Mouse (Mus musculus): ENCODE results near the gene Arv1.

Gene Arv1

GRCm38 (mm10) chr8:124724301-124724700 lies 2.4 kb downstream of the Arv1 start:
- DNase-seq (ENCODE audit: low read depth, low spot score), result no peak

DNA sequence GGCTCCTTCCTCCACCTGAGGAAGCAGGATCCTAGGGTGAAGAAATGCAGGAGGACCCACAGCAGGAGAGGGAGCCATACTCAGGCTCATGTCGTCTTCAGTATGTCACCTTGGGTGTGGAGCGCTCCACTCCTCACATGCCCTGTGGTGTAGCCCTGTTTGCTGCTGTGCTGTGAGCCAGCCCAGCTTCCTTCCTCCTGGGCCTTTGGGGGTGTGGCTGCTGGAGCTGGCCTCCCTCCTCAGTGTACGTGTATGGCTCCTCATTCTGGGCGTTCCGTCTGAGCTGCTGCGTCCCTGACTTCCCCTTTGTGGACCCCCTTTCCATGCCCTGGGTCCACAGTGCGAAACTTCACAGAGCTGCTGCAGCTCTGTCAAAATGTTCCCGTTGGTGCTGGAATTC lies 10.9 kb downstream of the Arv1 start:
- DNase-seq (ENCODE audit: low read depth, low spot score), result no peak

GRCm38 (mm10) chr8:124735371-124735911 lies 13.5 kb downstream of the Arv1 start:
- no peak for DNase-seq (ENCODE audit: low read depth, low spot score)

GRCm38 (mm10) chr8:124739268-124739667 lies 17.3 kb downstream of the Arv1 start:
- no peak for DNase-seq (ENCODE audit: low read depth, low spot score)

- no peak for DNase-seq (ENCODE audit: low read depth, low spot score)
Observed at GRCm38 (mm10) chr8:124746661-124747060, 24.7 kb downstream of the Arv1 start.

- no peak for DNase-seq (ENCODE audit: low read depth, low spot score)
Observed at GRCm38 (mm10) chr8:124751191-124751590, 29.3 kb downstream of the Arv1 start.

GRCm38 (mm10) chr8:124751709-124752173 lies 29.8 kb downstream of the Arv1 start, which contains the start of gene Fam89a:
Gene Fam89a (minus strand): TSS chr8:124751832.
- peak; percentile 67 for DNase-seq (ENCODE audit: low read depth, low spot score)

- no peak for DNase-seq (ENCODE audit: low read depth, low spot score)
Observed at GRCm38 (mm10) chr8:124752325-124752862, 30.5 kb downstream of the Arv1 start.

DNA sequence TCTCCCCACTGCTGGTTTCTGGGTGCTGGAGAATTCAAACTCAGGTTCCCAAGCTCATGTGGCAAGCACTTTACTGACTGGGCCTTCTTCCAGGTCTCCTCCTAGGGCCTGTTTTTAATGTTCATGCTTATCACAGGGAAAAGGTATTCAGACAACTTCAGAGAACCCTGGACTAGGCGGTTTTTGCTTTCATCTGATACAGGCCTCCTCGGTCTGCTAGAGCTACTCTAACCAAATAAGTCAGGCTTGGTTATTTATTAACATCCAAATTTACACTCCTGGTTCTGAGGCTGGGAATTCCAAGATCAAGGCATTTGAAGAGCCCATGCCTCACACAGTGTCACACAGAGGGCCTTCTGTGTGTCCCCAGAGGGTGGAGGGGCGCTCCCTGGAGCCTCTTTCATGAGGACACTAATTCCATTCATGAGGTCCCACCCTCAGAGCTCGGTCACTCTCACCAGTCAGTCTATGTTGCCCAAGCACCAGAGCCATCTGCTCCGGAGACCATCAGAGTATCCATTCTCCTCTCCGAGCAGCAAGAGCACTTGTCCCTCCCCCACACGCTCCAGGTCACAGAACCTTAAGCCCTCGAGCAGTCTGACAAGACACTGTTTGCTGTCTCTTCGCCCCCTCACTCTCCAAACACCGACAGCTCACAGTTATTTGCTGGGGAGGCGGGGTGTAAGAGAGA lies 32.3 kb downstream of the Arv1 start:
- no peak for DNase-seq (ENCODE audit: low read depth, low spot score)

GRCm38 (mm10) chr8:124754792-124755190 lies 32.9 kb downstream of the Arv1 start:
- DNase-seq (ENCODE audit: low read depth, low spot score), result no peak

DNA sequence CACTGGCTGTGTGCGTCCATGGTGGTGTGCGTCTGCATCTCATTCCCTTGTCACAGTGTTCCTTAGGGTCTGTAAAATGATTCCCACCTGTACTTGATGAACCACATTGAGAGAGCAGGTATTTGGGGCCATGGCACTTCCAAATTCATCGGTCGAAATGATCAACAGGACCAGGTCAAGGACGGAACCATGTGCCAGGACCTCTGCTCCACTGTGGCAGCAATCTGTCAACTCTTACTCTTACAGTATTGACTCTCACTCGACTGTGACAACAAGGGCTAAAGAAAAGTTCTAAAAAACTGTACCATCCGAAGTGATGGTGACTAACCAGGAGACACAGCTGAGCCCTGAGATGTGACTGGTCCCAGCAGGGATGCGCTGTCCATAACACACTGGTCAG lies 33.5 kb downstream of the Arv1 start:
- no peak for DNase-seq (ENCODE audit: low read depth, low spot score)

DNA sequence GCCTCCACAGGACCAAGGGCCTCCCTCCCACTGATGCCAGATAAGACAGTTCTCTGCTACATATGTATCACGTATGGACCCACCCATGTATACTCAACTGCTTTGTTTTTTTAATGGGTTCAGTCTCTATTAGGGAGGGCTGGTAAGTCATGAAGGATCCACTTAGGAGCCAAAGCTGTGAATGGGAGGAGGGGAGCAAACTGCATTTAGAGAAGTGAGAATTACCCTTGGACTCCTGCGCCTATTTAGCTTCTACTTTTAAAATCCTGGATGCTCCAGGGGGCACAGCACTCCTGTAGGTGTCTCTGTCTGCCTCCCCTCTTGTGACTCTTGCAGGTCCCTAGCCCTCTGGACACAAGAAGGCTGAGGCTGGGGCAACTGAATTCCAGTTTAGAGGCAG lies 34.2 kb downstream of the Arv1 start:
- no peak for DNase-seq (ENCODE audit: low read depth, low spot score)

DNA sequence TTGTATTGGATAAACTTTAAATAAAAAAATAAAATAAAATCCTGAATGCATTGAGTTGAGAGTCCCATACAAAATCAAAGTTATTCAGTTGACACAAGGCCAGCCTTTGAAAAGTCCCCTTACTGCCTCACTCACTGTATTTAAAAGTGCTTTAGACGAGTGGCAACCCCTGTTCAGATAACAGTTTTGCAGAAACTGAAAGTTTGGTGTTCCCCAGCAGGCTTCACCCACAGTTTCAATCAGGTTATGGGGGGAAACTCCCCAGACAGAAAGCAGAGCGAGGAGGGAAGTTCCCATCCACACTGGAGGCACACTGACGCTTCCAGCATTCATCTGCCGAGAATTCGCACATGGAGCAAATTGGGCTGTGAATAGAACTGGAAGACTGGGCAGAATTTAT lies 34.7 kb downstream of the Arv1 start:
- no peak for DNase-seq (ENCODE audit: low read depth, low spot score)

GRCm38 (mm10) chr8:124758544-124758943 lies 36.6 kb downstream of the Arv1 start:
- no peak for DNase-seq (ENCODE audit: low read depth, low spot score)

GRCm38 (mm10) chr8:124763061-124763460 lies 41.1 kb downstream of the Arv1 start:
- DNase-seq (ENCODE audit: low read depth, low spot score), result no peak

DNA sequence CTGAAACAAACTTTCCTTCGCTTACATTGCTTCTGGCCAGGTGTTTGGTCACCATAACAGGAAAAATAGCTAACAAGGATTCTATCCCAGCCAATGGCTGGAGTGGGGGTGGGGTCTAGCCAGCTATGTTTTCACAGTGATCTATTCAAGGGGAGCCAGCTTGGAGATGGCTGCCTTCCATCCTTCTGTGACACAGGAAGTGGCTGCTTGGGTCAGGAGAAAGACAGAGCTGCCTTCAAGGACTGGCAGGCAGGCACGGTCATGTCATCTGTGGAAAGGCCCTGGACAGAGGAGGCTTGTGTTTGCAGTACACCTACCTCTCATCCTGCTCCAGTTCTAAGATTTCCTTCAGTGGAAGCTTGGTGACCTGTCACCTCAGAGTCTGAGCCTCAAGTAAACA lies 50.5 kb downstream of the Arv1 start:
- no peak for DNase-seq (ENCODE audit: low read depth, low spot score)

GRCm38 (mm10) chr8:124775695-124776094 lies 53.8 kb downstream of the Arv1 start:
- no peak for DNase-seq (ENCODE audit: low read depth, low spot score)

DNA sequence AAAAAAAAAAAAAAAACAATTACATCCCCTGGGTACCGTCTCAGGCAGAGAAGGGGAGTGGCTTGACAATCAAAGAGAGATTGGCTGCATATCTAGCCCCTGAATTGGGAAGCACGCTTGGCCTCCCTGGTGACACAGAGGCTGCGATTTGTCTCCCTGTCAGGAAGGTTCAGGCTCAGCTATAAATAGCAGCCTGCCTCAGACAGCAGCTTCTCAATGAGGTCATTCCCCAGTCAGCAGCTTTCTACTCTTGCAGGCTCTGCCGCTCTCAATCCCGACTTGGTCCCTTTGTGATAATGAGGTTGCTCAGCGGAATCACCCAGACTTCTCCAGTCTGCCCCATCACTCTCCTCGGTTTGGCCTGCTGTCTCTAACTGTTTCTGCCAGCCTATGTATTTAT lies 58.3 kb downstream of the Arv1 start:
- DNase-seq (ENCODE audit: low read depth, low spot score), result no peak

DNA sequence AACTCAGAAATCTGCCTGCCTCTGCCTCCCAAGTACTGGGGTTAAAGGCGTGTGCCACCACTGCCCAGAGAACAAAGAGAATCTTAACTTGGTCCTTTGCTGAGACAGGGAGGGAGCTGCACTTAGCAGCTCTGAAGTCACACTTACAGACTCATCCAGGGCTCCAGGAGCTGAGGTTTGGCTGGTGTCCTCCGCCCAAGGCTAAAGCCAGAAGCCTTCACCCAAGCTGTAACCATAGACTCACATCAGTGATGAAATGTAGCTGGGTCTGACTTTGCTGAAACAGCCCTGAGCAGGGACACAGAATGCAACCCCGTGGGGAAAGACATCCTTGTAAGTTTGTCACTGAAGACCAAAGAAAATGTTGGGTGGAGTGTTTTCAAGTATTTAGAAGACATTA lies 60.5 kb downstream of the Arv1 start:
- no peak for DNase-seq (ENCODE audit: low read depth, low spot score)

DNA sequence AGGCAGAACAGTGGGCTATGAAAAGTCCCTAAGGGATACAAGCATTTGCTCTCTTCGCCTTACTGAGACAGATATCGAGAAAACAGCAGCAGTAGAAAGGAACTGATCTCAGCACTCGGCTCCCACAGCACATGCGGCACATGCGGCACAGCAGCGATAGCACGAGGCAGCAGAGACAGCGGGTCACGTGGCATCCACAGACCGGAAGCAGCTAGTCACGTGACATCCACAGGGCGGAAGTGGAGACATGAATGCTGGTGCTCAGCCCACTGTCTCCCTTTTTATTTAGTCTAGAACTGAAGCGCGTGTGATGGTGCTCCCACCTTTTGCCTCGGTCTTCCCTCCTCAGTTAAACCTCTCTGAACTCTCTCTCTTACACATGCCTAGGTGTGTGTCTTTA lies 61.3 kb downstream of the Arv1 start:
- no peak for DNase-seq (ENCODE audit: low read depth, low spot score)

All from WW6 (cell line).